Mouse (Mus musculus): ENCODE measurements around the gene Dusp2. TPM values are rescaled to one million over a fixed set of nuclear protein-coding genes. Genes with fewer than 3 reads are reported as not detected.

The Dusp2 gene
- total and polyA plus RNA-seq, 2 experiments from 2014 or later, result 13.9 to 20.2 TPM

DNA sequence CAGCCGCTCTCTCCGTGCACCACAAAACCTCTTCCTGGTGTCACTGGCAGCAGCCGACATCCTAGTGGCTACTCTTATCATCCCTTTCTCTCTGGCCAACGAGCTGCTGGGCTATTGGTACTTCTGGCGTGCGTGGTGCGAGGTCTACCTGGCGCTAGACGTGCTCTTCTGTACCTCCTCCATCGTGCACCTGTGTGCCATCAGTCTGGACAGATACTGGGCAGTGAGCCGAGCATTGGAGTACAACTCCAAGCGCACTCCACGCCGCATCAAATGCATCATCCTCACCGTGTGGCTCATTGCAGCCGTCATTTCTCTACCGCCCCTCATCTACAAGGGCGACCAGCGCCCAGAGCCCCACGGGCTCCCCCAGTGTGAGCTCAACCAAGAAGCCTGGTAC, 27.7 kb downstream of the Dusp2 start:
- Histone ChIP-seq H3K9ac (no peak overlapping the region), H3K9me3 (ENCODE audit: low read length) (no peaks in the 10 kb centered on the region), H3K27ac (ENCODE audit: low read depth, low read length) (no peak overlapping the region), H3K4me1 (ENCODE audit: insufficient read depth) (no peaks in the 10 kb centered on the region), H3K36me3 (ENCODE audit: insufficient read depth) (no peaks in the 10 kb centered on the region), H3K4me3 (ENCODE audit: low read depth, low read length) (peak overlapping the region; percentile 41), H3K27me3 (ENCODE audit: insufficient read depth, low read length) (peaks cover 35% of the 10 kb centered on the region), H3K4me2 (ENCODE audit: low read depth) (peak overlapping the region; percentile 71)
- DNase-seq (no peak), ATAC-seq (no peak; the same call in 1 of the 2 replicates)
- TF ChIP-seq CTCF (IDR thresholded peaks at IDR 0.05; ENCODE audit: low read depth), result 0 out of 2 replicates have a peak, but pooled peaks have one; percentile 1
- WGBS, result 2% methylated on average over 20 of the region's 20 CpGs

DNA sequence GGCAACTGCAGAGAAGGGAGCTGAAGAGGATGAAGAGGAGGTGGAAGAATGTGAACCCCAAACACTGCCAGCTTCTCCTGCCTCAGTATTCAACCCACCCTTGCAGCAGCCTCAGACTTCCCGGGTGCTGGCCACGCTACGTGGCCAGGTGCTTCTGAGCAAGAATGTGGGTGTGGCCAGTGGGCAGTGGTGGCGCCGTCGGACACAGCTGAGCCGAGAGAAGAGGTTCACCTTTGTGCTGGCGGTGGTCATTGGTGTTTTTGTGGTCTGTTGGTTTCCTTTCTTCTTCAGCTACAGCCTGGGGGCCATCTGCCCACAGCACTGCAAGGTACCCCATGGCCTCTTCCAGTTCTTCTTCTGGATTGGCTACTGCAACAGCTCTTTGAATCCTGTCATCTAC, 28.5 kb downstream of the Dusp2 start:
- Histone ChIP-seq H3K9ac (no peak overlapping the region), H3K4me1 (ENCODE audit: insufficient read depth) (no peaks in the 10 kb centered on the region), H3K27ac (ENCODE audit: low read depth, low read length) (no peak overlapping the region), H3K4me3 (ENCODE audit: low read depth, low read length) (no peak overlapping the region; the same call in 1 of the 2 replicates), H3K9me3 (ENCODE audit: low read length) (no peaks in the 10 kb centered on the region), H3K27me3 (ENCODE audit: insufficient read depth, low read length) (peaks cover 35% of the 10 kb centered on the region), H3K36me3 (ENCODE audit: insufficient read depth) (no peaks in the 10 kb centered on the region), H3K4me2 (ENCODE audit: low read depth) (no peak overlapping the region)
- ATAC-seq (no peak), DNase-seq (no peak)
- WGBS, result 14% methylated on average over 8 of the region's 8 CpGs
- TF ChIP-seq CTCF (IDR thresholded peaks at IDR 0.05; ENCODE audit: low read depth), result no peak

DNA sequence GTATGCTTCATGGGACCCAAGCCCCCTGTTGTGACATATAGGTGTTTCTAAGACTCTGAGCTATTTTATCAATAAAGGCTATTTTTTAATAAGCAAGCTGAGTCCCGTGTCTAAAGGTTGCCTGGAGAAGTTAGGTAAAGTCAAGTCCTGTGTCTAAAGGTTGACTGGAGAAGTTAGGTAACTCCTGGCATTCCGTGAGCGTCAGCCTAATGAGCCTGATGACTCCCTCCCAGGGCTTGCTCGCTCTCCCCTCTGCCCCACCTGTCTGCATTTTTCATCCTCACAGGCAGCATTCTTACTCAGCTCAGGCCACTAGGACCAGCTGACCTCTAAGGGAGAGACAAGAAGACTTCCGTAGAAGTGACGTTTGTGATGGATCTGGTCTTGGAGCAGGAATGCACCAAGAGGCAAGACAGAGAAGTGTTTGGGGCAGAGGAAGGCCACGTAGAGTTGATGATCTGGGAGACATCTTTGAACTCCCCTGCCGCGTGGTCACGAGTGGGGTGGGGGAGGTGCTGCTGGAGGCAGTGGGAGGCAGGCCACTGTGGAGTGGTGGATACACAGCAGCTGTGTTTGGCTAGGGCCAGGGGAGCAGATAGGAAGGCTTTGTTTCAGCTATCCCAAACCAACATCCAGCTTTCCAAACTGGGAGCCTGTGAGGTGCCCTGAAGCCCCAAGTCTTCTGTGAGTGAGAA, 31.3 kb downstream of the Dusp2 start:
- H3K4me2 ChIP-seq (ENCODE audit: low read depth), result no peak overlapping the region
- ATAC-seq, result no peak
- no peaks in the 10 kb centered on the region for H3K36me3 ChIP-seq (ENCODE audit: insufficient read depth)
- no peaks in the 10 kb centered on the region for H3K9me3 ChIP-seq (ENCODE audit: low read length)
- WGBS, result 80% methylated on average over 10 of the region's 10 CpGs
- no peak overlapping the region for H3K4me3 ChIP-seq (ENCODE audit: low read depth, low read length)
- TF ChIP-seq CTCF (IDR thresholded peaks at IDR 0.05; ENCODE audit: low read depth), result no peak
- no peak overlapping the region for H3K27ac ChIP-seq (ENCODE audit: low read depth, low read length)
- H3K4me1 ChIP-seq (ENCODE audit: insufficient read depth), result no peaks in the 10 kb centered on the region
- no peak overlapping the region for H3K9ac ChIP-seq
- H3K27me3 ChIP-seq (ENCODE audit: insufficient read depth, low read length), result peaks cover 29% of the 10 kb centered on the region
- no peak for DNase-seq

DNA sequence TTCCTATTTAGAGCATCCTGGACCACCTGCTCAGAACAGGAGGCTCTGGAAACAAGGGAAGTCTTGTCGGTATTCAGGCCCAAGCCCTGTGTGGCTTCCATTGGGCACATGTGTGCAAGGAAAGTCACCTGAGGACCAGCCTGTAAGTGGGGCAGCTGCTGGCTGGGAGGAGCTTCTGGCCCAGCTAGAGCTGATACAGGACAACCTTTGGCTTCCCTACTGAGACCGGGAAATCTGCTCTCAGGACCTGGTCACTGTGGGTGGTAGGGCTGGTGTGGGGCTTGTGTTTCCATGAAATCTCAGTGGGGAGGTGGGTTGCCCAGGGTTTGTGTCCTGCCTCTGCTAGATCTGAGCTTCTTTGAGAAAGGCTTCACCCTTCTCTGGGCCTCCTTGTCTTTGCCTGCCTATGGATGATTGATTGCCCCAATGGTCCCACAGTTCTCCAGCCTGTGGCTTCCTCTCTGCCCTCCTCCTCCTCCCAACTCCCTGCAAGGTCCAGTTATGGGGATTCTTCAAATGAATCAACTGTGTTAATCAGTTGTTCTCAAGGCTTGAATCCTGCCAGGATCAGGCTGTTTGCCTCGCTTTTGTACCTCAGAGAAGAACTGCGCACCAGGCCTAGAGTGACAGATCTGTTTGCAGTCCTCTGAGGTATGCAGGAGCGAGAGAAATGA, 33.9 kb downstream of the Dusp2 start:
- H3K4me3 ChIP-seq (ENCODE audit: low read depth, low read length), result no peak overlapping the region
- no peak for DNase-seq
- H3K4me1 ChIP-seq (ENCODE audit: insufficient read depth), result no peaks in the 10 kb centered on the region
- no peak overlapping the region for H3K9ac ChIP-seq
- H3K9me3 ChIP-seq (ENCODE audit: low read length), result no peaks in the 10 kb centered on the region
- no peaks in the 10 kb centered on the region for H3K36me3 ChIP-seq (ENCODE audit: insufficient read depth)
- H3K4me2 ChIP-seq (ENCODE audit: low read depth), result no peak overlapping the region
- no peak overlapping the region for H3K27ac ChIP-seq (ENCODE audit: low read depth, low read length)
- peaks cover 7% of the 10 kb centered on the region for H3K27me3 ChIP-seq (ENCODE audit: insufficient read depth, low read length)
- no peak for TF ChIP-seq CTCF (IDR thresholded peaks at IDR 0.05; ENCODE audit: low read depth)
- 71% methylated on average over 5 of the region's 5 CpGs for WGBS
- ATAC-seq, result no peak

DNA sequence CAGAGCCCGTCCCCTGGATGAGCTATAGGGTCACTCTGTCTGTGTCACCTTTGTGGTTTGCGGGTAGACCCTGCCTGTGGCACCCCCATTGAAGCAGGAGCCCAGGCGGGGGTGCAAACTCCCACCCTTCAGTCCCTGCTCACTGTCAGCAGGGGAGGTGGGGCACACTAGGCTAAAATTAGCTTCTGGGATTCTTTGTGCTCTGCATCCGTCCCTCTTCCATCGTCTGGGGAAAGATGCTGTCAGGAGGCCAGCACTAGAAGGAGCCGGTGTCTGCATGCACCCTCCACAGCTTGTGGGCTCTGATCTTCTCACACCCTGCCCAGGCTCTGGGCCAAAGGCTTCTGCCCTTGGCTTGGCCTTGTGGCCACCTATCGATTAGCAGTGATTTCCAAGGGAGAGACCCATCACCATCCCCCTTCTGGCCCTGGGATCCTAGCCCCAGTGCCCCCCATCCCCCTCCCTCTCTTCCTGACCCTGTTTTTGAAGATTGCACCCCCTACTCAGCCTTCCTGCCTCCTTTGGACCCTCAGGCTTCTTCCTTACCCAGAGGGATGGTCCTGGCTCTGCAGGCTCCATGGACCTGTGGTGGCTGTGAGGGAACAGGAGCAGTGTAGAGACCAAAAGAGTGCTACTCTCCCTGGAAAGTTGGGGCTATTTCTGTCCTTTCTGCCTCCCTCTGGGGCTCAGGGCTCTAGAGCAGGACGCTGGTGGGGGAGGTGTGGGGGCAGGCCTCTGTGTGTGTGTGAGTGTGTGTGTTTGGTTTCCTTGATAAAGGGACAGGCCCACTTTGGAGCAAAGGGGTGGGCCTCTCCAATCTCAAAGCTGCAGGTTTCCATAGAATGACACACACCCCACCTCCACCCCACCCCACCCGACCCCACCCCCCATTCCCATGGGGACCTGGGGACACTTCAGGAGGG, 34.9 kb downstream of the Dusp2 start:
- H3K9me3 ChIP-seq (ENCODE audit: low read length), result no peaks in the 10 kb centered on the region
- no peak overlapping the region for H3K27ac ChIP-seq (ENCODE audit: low read depth, low read length)
- DNase-seq (no peak), ATAC-seq (peak; percentile 61)
- WGBS, result 55% methylated on average over 9 of the region's 9 CpGs
- TF ChIP-seq CTCF (IDR thresholded peaks at IDR 0.05; ENCODE audit: low read depth), result no peak
- H3K4me3 ChIP-seq (ENCODE audit: low read depth, low read length), result no peak overlapping the region
- H3K4me1 ChIP-seq (ENCODE audit: insufficient read depth), result no peaks in the 10 kb centered on the region
- H3K36me3 ChIP-seq (ENCODE audit: insufficient read depth), result no peaks in the 10 kb centered on the region
- H3K9ac ChIP-seq, result no peak overlapping the region
- H3K27me3 ChIP-seq (ENCODE audit: insufficient read depth, low read length), result no peaks in the 10 kb centered on the region; the same call in 1 of the 2 replicates
- no peak overlapping the region for H3K4me2 ChIP-seq (ENCODE audit: low read depth)

DNA sequence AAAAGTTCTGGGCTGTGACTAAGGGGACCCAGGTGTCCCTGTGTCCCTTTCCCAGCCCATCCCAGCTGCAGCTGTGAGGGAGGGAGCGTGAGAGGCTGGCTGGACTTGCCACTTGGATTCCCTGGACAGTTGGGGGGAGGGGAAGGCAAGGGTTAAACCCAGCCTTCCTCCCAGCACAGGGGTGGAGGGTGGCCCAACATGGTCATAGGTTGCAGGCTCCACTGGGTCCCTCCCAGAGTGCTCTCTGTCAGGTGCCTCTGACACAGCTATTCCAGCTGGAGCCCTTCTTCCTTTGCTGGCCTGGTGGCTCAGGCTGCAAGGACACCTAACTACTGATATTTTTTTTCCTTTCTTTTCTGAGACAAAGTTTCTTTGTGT, 35.5 kb downstream of the Dusp2 start:
- H3K4me3 ChIP-seq (ENCODE audit: low read depth, low read length), result no peak overlapping the region
- H3K36me3 ChIP-seq (ENCODE audit: insufficient read depth), result no peaks in the 10 kb centered on the region
- DNase-seq (no peak), ATAC-seq (no peak)
- no peaks in the 10 kb centered on the region for H3K9me3 ChIP-seq (ENCODE audit: low read length)
- no peak overlapping the region for H3K9ac ChIP-seq
- TF ChIP-seq CTCF (IDR thresholded peaks at IDR 0.05; ENCODE audit: low read depth), result no peak
- H3K4me1 ChIP-seq (ENCODE audit: insufficient read depth), result no peaks in the 10 kb centered on the region
- no peak overlapping the region for H3K27ac ChIP-seq (ENCODE audit: low read depth, low read length)
- 80% methylated on average over 1 of the region's 1 CpGs for WGBS
- H3K27me3 ChIP-seq (ENCODE audit: insufficient read depth, low read length), result no peaks in the 10 kb centered on the region; the same call in 1 of the 2 replicates
- H3K4me2 ChIP-seq (ENCODE audit: low read depth), result no peak overlapping the region

Data from forebrain, postnatal 0 days (tissue).